Mouse (Mus musculus): Measurements from ENCODE around the gene Daxx. TPM values are rescaled to one million over a fixed set of nuclear protein-coding genes. Genes with fewer than 3 reads are reported as not detected.
"Not testable (repeated sequence)": the region's sequence is repeated elsewhere in the genome, so short reads cannot be mapped to it uniquely, and the experiment has no call there.

Gene Daxx
- polyA plus RNA-seq, 1 experiment from 2014 or later = 61.2 TPM

DNA sequence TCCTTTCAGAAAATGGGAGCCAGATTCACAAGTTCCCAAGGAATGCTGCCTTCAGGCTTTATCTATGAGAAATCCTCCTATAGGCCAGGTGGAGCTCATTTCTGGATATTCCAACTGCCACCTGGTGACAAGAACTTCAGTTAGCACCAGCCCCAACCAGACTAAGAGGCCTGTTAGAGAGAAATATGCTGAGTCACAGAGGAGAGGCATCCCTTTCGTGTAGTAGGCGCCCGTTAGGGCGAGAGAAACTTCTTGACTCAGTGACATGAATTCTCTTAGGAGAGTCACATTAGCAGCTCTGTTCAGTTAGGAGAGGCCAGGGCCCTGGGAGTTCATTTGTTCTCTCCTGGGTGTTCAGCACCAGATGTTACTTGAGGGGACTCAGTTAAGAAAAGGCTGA, 9.6 kb upstream of the Daxx start:
- no peak overlapping the region for H3K4me2 ChIP-seq (ENCODE audit: low read depth)
- no peak overlapping the region for H3K9ac ChIP-seq (ENCODE audit: low read length)
- H3K4me1 ChIP-seq (ENCODE audit: control insufficient read depth, insufficient read depth, low read length) = no peaks in the 10 kb centered on the region
- 88% methylated on average over 4 of the region's 4 CpGs for WGBS
- DNase-seq (ENCODE audit: low spot score) (no peak), ATAC-seq (ENCODE audit: insufficient read depth, low FRiP score, low TSS enrichment) (no peak)
- no peaks in the 10 kb centered on the region for H3K27me3 ChIP-seq (ENCODE audit: control insufficient read depth, insufficient read depth, low read length)
- no peaks in the 10 kb centered on the region for H3K9me3 ChIP-seq (ENCODE audit: control insufficient read depth, low read length)
- H3K4me3 ChIP-seq (ENCODE audit: low read depth, low read length) = no peak overlapping the region
- no peaks in the 10 kb centered on the region for H3K36me3 ChIP-seq (ENCODE audit: control insufficient read depth, insufficient read depth, low read length)
- no peak overlapping the region for H3K27ac ChIP-seq (ENCODE audit: low read depth, low read length)

DNA sequence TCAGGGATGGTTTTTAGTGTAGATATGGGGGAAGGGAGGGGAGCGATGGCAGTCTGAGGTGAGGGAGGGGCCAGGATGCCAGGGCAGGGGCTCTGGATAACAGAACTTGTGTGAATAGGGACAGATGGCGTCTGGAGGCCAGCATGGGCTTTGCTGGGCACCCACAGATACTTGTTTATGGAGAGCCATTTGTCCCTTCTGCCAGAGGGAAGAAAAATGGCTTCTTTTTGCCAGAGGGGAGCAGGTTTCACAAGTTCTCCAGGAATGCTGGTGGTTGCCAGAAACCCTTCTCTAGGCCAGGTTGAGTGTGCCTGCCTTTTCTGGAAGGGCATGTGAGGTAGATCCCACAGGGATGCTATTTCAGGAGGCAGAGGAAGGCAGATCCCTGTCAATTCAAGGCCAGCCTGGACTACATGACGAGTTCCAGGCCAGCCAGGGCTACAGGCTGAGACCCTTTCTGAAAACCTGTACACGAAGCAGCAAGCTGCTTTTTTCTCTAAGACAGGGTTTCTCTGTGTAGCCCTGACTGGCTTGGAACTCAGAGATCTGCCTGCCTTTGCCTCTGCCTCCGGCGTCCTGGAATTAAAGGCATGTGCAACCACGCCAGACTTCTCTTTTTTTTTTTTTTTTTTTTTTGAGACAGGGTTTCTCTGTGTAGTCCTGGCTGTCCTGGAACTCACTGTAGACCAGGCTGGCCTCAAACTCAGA, 8.8 kb upstream of the Daxx start:
- no peaks in the 10 kb centered on the region for H3K9me3 ChIP-seq (ENCODE audit: control insufficient read depth, low read length)
- no peak overlapping the region for H3K9ac ChIP-seq (ENCODE audit: low read length)
- 80% methylated on average over 7 of the region's 7 CpGs for WGBS
- no peaks in the 10 kb centered on the region for H3K4me1 ChIP-seq (ENCODE audit: control insufficient read depth, insufficient read depth, low read length)
- no peak overlapping the region for H3K4me2 ChIP-seq (ENCODE audit: low read depth)
- no peak for DNase-seq (ENCODE audit: low spot score)
- ATAC-seq (ENCODE audit: insufficient read depth, low FRiP score, low TSS enrichment) = no peak
- no peak overlapping the region for H3K4me3 ChIP-seq (ENCODE audit: low read depth, low read length)
- no peaks in the 10 kb centered on the region for H3K36me3 ChIP-seq (ENCODE audit: control insufficient read depth, insufficient read depth, low read length)
- no peaks in the 10 kb centered on the region for H3K27me3 ChIP-seq (ENCODE audit: control insufficient read depth, insufficient read depth, low read length)
- H3K27ac ChIP-seq (ENCODE audit: low read depth, low read length) = no peak overlapping the region

DNA sequence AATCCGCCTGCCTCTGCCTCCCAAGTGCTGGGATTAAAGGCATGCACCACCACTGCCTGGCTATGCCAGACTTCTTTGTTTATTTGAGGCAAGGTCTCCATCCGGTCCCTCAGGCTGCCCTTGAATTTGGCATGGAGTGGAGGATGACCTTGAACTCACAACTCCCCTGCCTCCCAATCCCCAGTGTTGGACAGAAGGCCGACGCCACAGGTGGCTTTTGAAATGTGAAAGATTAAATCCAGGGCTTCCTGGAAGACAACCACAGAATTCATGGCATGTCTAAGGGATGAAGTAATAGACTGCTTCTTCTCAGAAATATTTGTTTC, 8.3 kb upstream of the Daxx start:
- ATAC-seq (ENCODE audit: insufficient read depth, low FRiP score, low TSS enrichment) = no peak
- Histone ChIP-seq H3K36me3 (ENCODE audit: control insufficient read depth, insufficient read depth, low read length) (no peaks in the 10 kb centered on the region), H3K27ac (ENCODE audit: low read depth, low read length) (no peak overlapping the region), H3K4me1 (ENCODE audit: control insufficient read depth, insufficient read depth, low read length) (no peaks in the 10 kb centered on the region), H3K4me3 (ENCODE audit: low read depth, low read length) (no peak overlapping the region), H3K4me2 (ENCODE audit: low read depth) (no peak overlapping the region), H3K9ac (ENCODE audit: low read length) (no peak overlapping the region), H3K9me3 (ENCODE audit: control insufficient read depth, low read length) (no peaks in the 10 kb centered on the region), H3K27me3 (ENCODE audit: control insufficient read depth, insufficient read depth, low read length) (no peaks in the 10 kb centered on the region)
- no peak for DNase-seq (ENCODE audit: low spot score)
- WGBS = 88% methylated on average over 4 of the region's 4 CpGs

DNA sequence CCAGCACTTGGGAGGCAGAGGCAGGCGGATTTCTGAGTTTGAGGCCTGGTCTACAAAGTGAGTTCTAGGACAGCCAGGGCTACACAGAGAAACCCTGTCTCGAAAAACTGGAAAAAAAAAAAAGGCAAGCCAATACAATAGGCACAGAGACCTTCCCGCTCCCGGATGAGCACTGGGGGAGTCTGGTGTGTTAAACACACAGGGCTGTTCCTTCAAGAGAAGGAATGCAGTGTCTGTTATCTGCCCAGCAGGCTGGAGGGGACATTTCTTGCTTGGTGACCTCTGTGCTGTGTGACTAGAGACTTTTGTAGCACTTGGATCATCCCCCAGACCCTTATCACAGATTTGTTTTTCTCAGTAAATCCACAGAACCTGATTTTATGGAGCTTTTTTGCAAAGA, 7.6 kb upstream of the Daxx start:
- 68% methylated on average over 4 of the region's 4 CpGs for WGBS
- DNase-seq (ENCODE audit: low spot score) (no peak), ATAC-seq (ENCODE audit: insufficient read depth, low FRiP score, low TSS enrichment) (no peak)
- Histone ChIP-seq H3K27ac (ENCODE audit: low read depth, low read length) (no peak overlapping the region), H3K4me2 (ENCODE audit: low read depth) (no peak overlapping the region), H3K9ac (ENCODE audit: low read length) (no peak overlapping the region), H3K4me1 (ENCODE audit: control insufficient read depth, insufficient read depth, low read length) (no peaks in the 10 kb centered on the region), H3K9me3 (ENCODE audit: control insufficient read depth, low read length) (no peaks in the 10 kb centered on the region), H3K4me3 (ENCODE audit: low read depth, low read length) (no peak overlapping the region), H3K27me3 (ENCODE audit: control insufficient read depth, insufficient read depth, low read length) (no peaks in the 10 kb centered on the region), H3K36me3 (ENCODE audit: control insufficient read depth, insufficient read depth, low read length) (no peaks in the 10 kb centered on the region)

DNA sequence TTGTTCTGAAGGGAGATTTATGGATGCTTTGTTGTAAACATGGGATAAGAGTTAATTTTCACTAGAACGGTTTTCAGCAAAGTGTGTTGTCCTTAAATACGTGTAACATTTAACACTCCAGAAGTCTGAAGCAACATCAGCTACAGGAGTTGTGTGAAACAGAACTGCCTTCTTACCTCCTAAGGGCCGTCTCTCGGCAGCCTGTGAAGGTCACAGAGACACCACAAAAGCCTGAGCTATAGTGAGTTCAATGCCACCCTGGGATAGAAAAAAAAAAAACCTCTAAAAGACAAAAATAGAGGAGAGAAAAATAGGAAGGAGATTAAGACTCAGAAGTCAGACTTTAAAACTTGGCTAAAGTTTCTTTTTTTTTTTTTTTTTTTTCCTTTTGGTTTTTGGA, 7.1 kb upstream of the Daxx start:
- Histone ChIP-seq H3K36me3 (ENCODE audit: control insufficient read depth, insufficient read depth, low read length) (no peaks in the 10 kb centered on the region), H3K27ac (ENCODE audit: low read depth, low read length) (no peak overlapping the region), H3K4me2 (ENCODE audit: low read depth) (no peak overlapping the region), H3K9ac (ENCODE audit: low read length) (no peak overlapping the region), H3K9me3 (ENCODE audit: control insufficient read depth, low read length) (no peaks in the 10 kb centered on the region), H3K4me3 (ENCODE audit: low read depth, low read length) (no peak overlapping the region), H3K27me3 (ENCODE audit: control insufficient read depth, insufficient read depth, low read length) (no peaks in the 10 kb centered on the region), H3K4me1 (ENCODE audit: control insufficient read depth, insufficient read depth, low read length) (no peaks in the 10 kb centered on the region)
- no peak for DNase-seq (ENCODE audit: low spot score)
- no peak for ATAC-seq (ENCODE audit: insufficient read depth, low FRiP score, low TSS enrichment)
- 50% methylated on average over 4 of the region's 4 CpGs for WGBS

DNA sequence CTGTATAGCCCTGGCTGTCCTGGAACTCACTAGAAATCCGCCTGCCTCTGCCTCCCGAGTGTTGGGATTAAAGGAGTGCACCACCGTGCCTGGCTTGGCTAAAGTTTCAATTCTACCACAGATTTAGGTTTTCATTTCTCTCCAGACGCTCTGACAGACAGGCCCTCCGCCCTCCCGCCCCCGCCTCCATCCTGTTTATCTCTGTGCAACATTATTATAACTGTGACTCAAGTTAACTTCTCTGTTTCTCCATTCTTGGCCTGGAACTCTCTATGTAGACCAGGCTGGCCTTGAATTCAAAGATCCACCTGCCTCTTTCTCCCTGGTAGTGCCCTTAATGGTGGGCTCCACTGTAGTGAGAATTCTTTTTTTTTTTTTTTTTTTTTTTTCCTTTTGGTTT, 6.7 kb upstream of the Daxx start:
- H3K9me3 ChIP-seq (ENCODE audit: control insufficient read depth, low read length) = no peaks in the 10 kb centered on the region
- no peaks in the 10 kb centered on the region for H3K27me3 ChIP-seq (ENCODE audit: control insufficient read depth, insufficient read depth, low read length)
- no peak overlapping the region for H3K4me2 ChIP-seq (ENCODE audit: low read depth)
- H3K4me1 ChIP-seq (ENCODE audit: control insufficient read depth, insufficient read depth, low read length) = no peaks in the 10 kb centered on the region
- no peak for DNase-seq (ENCODE audit: low spot score)
- H3K27ac ChIP-seq (ENCODE audit: low read depth, low read length) = no peak overlapping the region
- no peak for ATAC-seq (ENCODE audit: insufficient read depth, low FRiP score, low TSS enrichment)
- no peak overlapping the region for H3K4me3 ChIP-seq (ENCODE audit: low read depth, low read length)
- H3K36me3 ChIP-seq (ENCODE audit: control insufficient read depth, insufficient read depth, low read length) = no peaks in the 10 kb centered on the region
- 85% methylated on average over 7 of the region's 7 CpGs for WGBS
- no peak overlapping the region for H3K9ac ChIP-seq (ENCODE audit: low read length)

DNA sequence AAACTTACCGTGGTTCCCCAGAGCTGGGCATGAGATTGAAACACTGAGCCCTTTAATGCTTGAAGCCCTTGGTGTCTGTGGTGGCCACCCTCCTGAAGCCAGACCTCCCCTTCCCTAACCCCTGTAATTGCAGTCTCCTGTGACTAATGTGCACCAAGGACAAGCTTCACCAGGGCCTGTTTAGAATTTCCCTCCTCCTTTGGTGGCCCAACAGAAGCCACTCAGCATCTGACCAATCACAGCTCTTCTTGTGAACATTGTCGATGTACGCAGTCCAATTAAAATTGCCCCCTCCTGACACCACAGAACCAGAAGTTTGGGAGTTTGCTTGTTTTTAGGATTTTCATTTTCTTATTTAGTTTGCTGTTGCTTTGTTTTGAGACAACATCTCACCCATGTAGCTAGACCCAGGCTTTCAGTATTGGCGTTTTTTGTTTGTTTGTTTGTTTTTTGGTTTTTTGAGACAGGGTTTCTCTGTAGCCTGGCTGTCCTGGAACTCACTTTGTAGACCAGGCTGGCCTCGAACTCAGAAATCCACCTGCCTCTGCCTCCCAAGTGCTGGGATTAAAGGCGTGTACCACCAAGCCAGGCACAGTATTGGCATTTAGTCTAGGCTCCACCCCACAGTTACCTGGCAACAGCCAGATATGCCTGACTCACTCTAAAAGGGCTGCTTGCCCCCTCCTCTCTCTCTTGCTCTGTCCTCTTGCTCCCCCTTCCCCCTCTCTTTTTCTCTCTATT, 5.1 kb upstream of the Daxx start:
- not testable (repeated sequence) for H3K36me3 ChIP-seq (ENCODE audit: control insufficient read depth, insufficient read depth, low read length); H3K27ac ChIP-seq (ENCODE audit: low read depth, low read length); DNase-seq (ENCODE audit: low spot score); H3K4me2 ChIP-seq (ENCODE audit: low read depth); H3K9ac ChIP-seq (ENCODE audit: low read length); H3K4me3 ChIP-seq (ENCODE audit: low read depth, low read length); H3K4me1 ChIP-seq (ENCODE audit: control insufficient read depth, insufficient read depth, low read length); ATAC-seq (ENCODE audit: insufficient read depth, low FRiP score, low TSS enrichment); H3K9me3 ChIP-seq (ENCODE audit: control insufficient read depth, low read length); H3K27me3 ChIP-seq (ENCODE audit: control insufficient read depth, insufficient read depth, low read length)
- 70% methylated on average over 6 of the region's 6 CpGs for WGBS

DNA sequence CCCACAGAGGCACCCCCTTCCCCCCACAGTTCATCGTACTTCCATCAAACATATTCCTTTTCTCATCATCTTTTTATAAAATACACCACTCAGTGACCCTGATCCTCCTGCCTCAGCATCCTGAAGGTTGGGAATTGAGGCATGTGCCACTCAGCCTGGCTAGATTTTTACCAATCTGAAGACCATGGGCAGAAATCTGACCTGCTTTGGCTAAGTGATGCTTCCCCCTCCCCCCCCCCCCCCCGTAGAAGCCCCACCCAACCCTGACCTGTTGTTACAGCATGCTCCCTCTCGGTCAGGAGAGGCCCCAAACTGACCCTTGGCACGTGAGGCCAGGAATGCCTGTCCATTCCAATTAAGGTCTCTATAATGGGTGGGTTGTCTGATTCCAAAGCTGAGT, 4.4 kb upstream of the Daxx start, which contains the start of gene Platr17:
TSS of gene Platr17 (plus strand) at position 301 of the 400 bp plus-strand sequence.
- DNase-seq (ENCODE audit: low spot score); H3K4me3 ChIP-seq (ENCODE audit: low read depth, low read length); H3K4me2 ChIP-seq (ENCODE audit: low read depth); H3K4me1 ChIP-seq (ENCODE audit: control insufficient read depth, insufficient read depth, low read length); H3K36me3 ChIP-seq (ENCODE audit: control insufficient read depth, insufficient read depth, low read length); H3K9me3 ChIP-seq (ENCODE audit: control insufficient read depth, low read length); H3K27ac ChIP-seq (ENCODE audit: low read depth, low read length); H3K9ac ChIP-seq (ENCODE audit: low read length); H3K27me3 ChIP-seq (ENCODE audit: control insufficient read depth, insufficient read depth, low read length); ATAC-seq (ENCODE audit: insufficient read depth, low FRiP score, low TSS enrichment): not testable (repeated sequence)
- WGBS = 32% methylated on average over 2 of the region's 4 CpGs
